Mouse (Mus musculus) kidney, adult 2 months (tissue): ENCODE results near the gene Tap2. TPM values are rescaled to one million over a fixed set of nuclear protein-coding genes. Genes with fewer than 3 reads are reported as not detected.

Experiments used
- DNase-seq: peaks from one replicate; pipeline ENCODE4 v3.0.0; 2021
- H3K27ac ChIP-seq: fragments of 200-500 bp; 2 replicates; pipeline ENCODE4 v1.5.1; 2012; ENCODE audit warnings: low read depth, low read length, control low read depth, inconsistent platforms; ENCODE audit not compliant: insufficient read depth
- H3K27me3 ChIP-seq: fragments of 200-500 bp; replicated peaks from 2 replicates; pipeline ENCODE4 v1.6.1; 2012; ENCODE audit warnings: mild to moderate bottlenecking, moderate library complexity, low read length, inconsistent platforms; ENCODE audit not compliant: control insufficient read depth, insufficient read depth
- H3K36me3 ChIP-seq: fragments of 200-500 bp; 2 replicates; pipeline ENCODE4 v1.6.1; 2012; ENCODE audit warnings: mild to moderate bottlenecking, moderate library complexity, low read length, inconsistent platforms; ENCODE audit not compliant: control insufficient read depth, insufficient read depth
- H3K4me1 ChIP-seq: fragments of 200-500 bp; 2 replicates; pipeline ENCODE4 v1.6.1; 2011; ENCODE audit warnings: low read length; ENCODE audit not compliant: control insufficient read depth, insufficient read depth
- H3K4me3 ChIP-seq: fragments of 200-500 bp; 2 replicates; pipeline ENCODE4 v1.5.1; 2011; ENCODE audit warnings: mild to moderate bottlenecking, low read depth, low read length, control low read depth; ENCODE audit not compliant: insufficient read depth
- CTCF ChIP-seq: fragments of 200-500 bp; conservative IDR thresholded peaks from 2 replicates; pipeline ENCODE4 v1.5.1; 2011; ENCODE audit warnings: low read depth, mild to moderate bottlenecking, control low read depth, low read length, moderate library complexity, mixed read lengths; ENCODE audit not compliant: insufficient read depth, insufficient read length
- POLR2A ChIP-seq: fragments of 200-500 bp; IDR thresholded peaks from one replicate; pipeline ENCODE4 v1.6.1; 2011; ENCODE audit warnings: low read depth, low read length, control low read depth
- WGBS: fragments of 180-500 bp; shearing (Covaris S2); methylation state at CpG from one replicate; pipeline ENCODE4 v1.1.7; 2018; 5-methylcytosine and 5-hydroxymethylcytosine counted together
- polyA plus RNA-seq: library from polyadenylated mRNA; depleted of rRNA; stranded (reverse); fragments of >200 nt; gene quantifications from 2 replicates; pipeline ENCODE4 v1.2.3, GENCODE M21; 2012; rRNA removed

Tap2 gene
- polyA plus RNA-seq, 1 experiment: 29.2 TPM

DNA sequence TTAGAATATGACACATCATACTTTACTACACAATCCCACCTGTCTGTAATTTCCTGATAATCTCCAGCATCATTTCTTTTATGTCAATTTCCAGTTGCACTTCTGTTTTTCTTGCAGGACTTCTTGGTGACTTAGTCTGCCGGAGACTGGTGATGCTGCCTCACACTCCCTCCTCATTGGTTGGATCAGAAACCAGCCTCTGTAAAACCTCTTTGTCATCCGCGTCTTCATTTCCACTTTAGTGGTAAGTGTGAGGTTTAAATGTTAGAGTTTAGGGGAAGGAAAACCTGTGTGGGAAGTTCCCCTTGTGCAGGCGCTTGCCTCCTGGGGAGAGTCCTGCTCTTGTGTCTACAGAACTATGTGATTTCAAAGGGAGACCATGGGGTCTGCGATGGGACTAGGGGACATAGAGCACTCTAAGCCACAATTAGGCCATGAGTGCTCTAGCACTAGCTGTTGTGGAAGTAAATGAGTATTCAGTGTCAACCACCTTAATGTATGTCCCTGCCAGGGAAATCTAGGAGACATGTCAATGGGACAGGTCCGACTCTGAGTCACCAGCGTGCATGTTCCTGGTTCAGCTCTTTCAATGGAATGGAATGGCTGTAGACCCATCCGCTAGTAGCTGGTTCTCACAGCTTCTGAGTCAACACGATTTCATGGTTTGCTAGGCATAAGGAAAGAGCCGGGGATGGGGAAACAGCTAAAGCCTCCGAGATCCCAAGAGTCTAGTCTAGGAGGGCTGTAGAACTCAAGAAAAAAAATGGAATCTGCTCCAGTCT, 54.5 kb downstream of the Tap2 start, which contains the start of gene H2-Ab1:
H2-Ab1 (plus strand) TSS at position 96 of the 782 bp plus-strand sequence.
- Histone ChIP-seq H3K27me3 (no peaks in the 10 kb centered on the region), H3K4me1 (no peaks in the 10 kb centered on the region), H3K27ac (no peak within 1 kb of the TSS), H3K36me3 (no peaks in the 10 kb centered on the region), H3K4me3 (no peak within 1 kb of the TSS)
- peak; percentile 84 for DNase-seq
- TF ChIP-seq POLR2A: no peak
- no peak for TF ChIP-seq CTCF
- 62% methylated on average over 11 of the region's 11 CpGs for WGBS

GRCm38 (mm10) chr17:34260551-34260950, 57.2 kb downstream of the Tap2 start:
- Histone ChIP-seq H3K27me3 (0 out of 2 replicates have a peak, but pooled peaks cover 2% of the 10 kb centered on the region), H3K4me1 (no peaks in the 10 kb centered on the region), H3K36me3 (no peaks in the 10 kb centered on the region), H3K27ac (no peak overlapping the region), H3K4me3 (no peak overlapping the region)
- TF ChIP-seq POLR2A (no peak), CTCF (no peak)
- WGBS: 65% methylated on average over 5 of the region's 5 CpGs
- DNase-seq: no peak

- Histone ChIP-seq H3K4me3 (no peak overlapping the region), H3K27ac (no peak overlapping the region), H3K27me3 (0 out of 2 replicates have a peak, but pooled peaks cover 2% of the 10 kb centered on the region), H3K36me3 (no peaks in the 10 kb centered on the region), H3K4me1 (no peaks in the 10 kb centered on the region)
- DNase-seq: peak; percentile 89
- 24% methylated on average over 4 of the region's 4 CpGs for WGBS
- TF ChIP-seq CTCF: no peak
- no peak for TF ChIP-seq POLR2A
Measured at GRCm38 (mm10) chr17:34261502-34261901, 58.2 kb downstream of the Tap2 start.

DNA sequence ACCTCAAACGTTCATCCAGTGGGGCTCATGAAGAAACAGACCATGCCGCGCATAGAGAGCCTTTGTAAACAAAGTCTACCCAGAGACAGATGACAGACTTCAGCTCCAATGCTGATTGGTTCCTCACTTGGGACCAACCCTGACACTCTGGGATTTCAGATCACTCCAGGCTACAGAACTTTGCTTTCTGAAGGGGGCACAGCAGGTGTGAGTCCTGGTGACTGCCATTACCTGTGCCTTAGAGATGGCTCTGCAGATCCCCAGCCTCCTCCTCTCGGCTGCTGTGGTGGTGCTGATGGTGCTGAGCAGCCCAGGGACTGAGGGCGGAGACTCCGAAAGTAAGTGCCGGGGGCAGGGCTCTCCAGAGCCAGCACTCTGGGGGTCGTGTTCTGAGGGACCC, 59.7 kb downstream of the Tap2 start:
- peak; percentile 88 for DNase-seq
- TF ChIP-seq POLR2A (no peak), CTCF (no peak)
- Histone ChIP-seq H3K4me3 (peak overlapping the region; percentile 76), H3K27ac (no peak overlapping the region), H3K27me3 (0 out of 2 replicates have a peak, but pooled peaks cover 2% of the 10 kb centered on the region), H3K4me1 (no peaks in the 10 kb centered on the region), H3K36me3 (no peaks in the 10 kb centered on the region)
- WGBS: 2% methylated on average over 8 of the region's 8 CpGs

DNA sequence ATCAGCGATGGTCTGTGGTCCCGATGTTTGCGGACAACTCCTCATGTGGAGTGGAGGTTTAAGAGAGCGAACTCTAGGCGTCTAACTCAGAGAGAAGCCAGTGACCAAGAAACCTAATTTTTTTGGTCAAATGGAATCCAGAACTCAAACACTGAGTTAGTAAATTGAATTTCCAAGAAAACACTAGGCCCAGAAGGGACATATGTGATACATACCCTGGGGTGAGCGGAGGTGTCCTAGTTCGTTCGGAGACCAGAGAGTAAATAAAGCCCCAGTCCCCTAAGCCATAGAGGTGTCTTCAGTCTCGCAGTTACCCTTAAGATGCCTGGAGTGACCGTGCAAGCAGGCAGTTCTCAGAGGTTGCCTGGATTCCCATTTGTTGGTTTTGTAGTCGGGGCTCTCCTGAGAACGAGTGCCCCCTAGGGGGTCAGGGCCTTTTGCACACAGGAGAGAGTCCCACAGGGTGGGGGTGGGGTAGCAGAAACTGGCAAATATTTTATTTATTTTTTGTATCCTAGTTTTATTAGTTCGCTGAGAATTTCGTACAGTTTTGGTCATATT, 60.6 kb downstream of the Tap2 start:
- DNase-seq: peak; percentile 20
- WGBS: 14% methylated on average over 14 of the region's 14 CpGs
- TF ChIP-seq CTCF (0 out of 2 replicates have a peak, but pooled peaks have one; percentile 13), POLR2A (no peak)
- peak overlapping the region; percentile 76 for H3K4me3 ChIP-seq
- no peaks in the 10 kb centered on the region for H3K4me1 ChIP-seq
- H3K27me3 ChIP-seq: 0 out of 2 replicates have a peak, but pooled peaks cover 2% of the 10 kb centered on the region
- no peaks in the 10 kb centered on the region for H3K36me3 ChIP-seq
- no peak overlapping the region for H3K27ac ChIP-seq

- no peaks in the 10 kb centered on the region for H3K4me1 ChIP-seq
- H3K27ac ChIP-seq: no peak overlapping the region
- peak; percentile 10 for DNase-seq
- 0 out of 2 replicates have a peak, but pooled peaks cover 2% of the 10 kb centered on the region for H3K27me3 ChIP-seq
- peak overlapping the region; percentile 51 for H3K4me3 ChIP-seq
- TF ChIP-seq POLR2A (no peak), CTCF (no peak)
- 3% methylated on average over 93 of the region's 93 CpGs for WGBS
- no peaks in the 10 kb centered on the region for H3K36me3 ChIP-seq
Measured at GRCm38 (mm10) chr17:34264452-34265351, 61.4 kb downstream of the Tap2 start.

Other genes starting within 250 kb of the Tap2 start
- 54.2 and 60.5 TPM in 2 replicates for gene Vps52, start 247.7 kb upstream of the Tap2 start, polyA plus RNA-seq
- gene Rps18, start 247.5 kb upstream of the Tap2 start, polyA plus RNA-seq: 342 and 406 TPM in 2 replicates
- 1,162 and 1,255 TPM in 2 replicates for gene H2-K1, start 203.2 kb upstream of the Tap2 start, polyA plus RNA-seq
- 30.4 and 36.3 TPM in 2 replicates for gene Ring1, start 178.8 kb upstream of the Tap2 start, polyA plus RNA-seq
- gene H2-Ke6, start 175.5 kb upstream of the Tap2 start, polyA plus RNA-seq: 165 and 208 TPM in 2 replicates
- 90.4 and 106 TPM in 2 replicates for gene Slc39a7, start 171.8 kb upstream of the Tap2 start, polyA plus RNA-seq
- 49.3 and 59.2 TPM in 2 replicates for gene Rxrb, start 171.7 kb upstream of the Tap2 start, polyA plus RNA-seq
- gene Col11a2, start 164.1 kb upstream of the Tap2 start, polyA plus RNA-seq: 0.35 and 0.39 TPM in 2 replicates
- gene H2-Oa, start 111.2 kb upstream of the Tap2 start, polyA plus RNA-seq: 3.1 and 8.5 TPM in 2 replicates
- gene H2-DMa, start 84.0 kb upstream of the Tap2 start, polyA plus RNA-seq: 30.1 and 37.1 TPM in 2 replicates
- 110 and 117 TPM in 2 replicates for gene Brd2, start 80.9 kb upstream of the Tap2 start, polyA plus RNA-seq
- 3.2 and 15.6 TPM in 2 replicates for gene H2-DMb2, start 60.2 kb upstream of the Tap2 start, polyA plus RNA-seq
- 72.3 and 80.5 TPM in 2 replicates for gene H2-DMb1, start 50.5 kb upstream of the Tap2 start, polyA plus RNA-seq
- gene Tap1, start 16.0 kb upstream of the Tap2 start, polyA plus RNA-seq: 14.5 and 19.4 TPM in 2 replicates
- gene Psmb9, start 15.8 kb upstream of the Tap2 start, polyA plus RNA-seq: 21.5 and 32.3 TPM in 2 replicates
- 34.2 and 58.1 TPM in 2 replicates for gene Psmb8, start 5.8 kb upstream of the Tap2 start, polyA plus RNA-seq
- 2.3 and 15.1 TPM in 2 replicates for gene H2-Ob, start 35.4 kb downstream of the Tap2 start, polyA plus RNA-seq
- 419 and 490 TPM in 2 replicates for gene H2-Ab1, start 54.2 kb downstream of the Tap2 start, polyA plus RNA-seq
- 192 and 298 TPM in 2 replicates for gene H2-Aa, start 84.3 kb downstream of the Tap2 start, polyA plus RNA-seq
- gene H2-Eb1, start 102.3 kb downstream of the Tap2 start, polyA plus RNA-seq: 128 and 174 TPM in 2 replicates
- 0.04 and 0.78 TPM in 2 replicates for gene H2-Eb2, start 122.1 kb downstream of the Tap2 start, polyA plus RNA-seq
- 0.03 and 0.11 TPM in 2 replicates for gene Btnl2, start 151.3 kb downstream of the Tap2 start, polyA plus RNA-seq
- gene Btnl1, start 173.6 kb downstream of the Tap2 start, polyA plus RNA-seq: not detected in 2 replicates
- 0.22 and 1.3 TPM in 2 replicates for gene BC051142, start 195.3 kb downstream of the Tap2 start, polyA plus RNA-seq